Mouse (Mus musculus) cerebellum, adult 18-20 months (tissue): ENCODE results near the gene Trappc12.

Source experiments
- DNase-seq, 2 experiments: peaks; one replicate each; pipeline ENCODE4 v3.0.0; 2021

Trappc12 gene

DNA sequence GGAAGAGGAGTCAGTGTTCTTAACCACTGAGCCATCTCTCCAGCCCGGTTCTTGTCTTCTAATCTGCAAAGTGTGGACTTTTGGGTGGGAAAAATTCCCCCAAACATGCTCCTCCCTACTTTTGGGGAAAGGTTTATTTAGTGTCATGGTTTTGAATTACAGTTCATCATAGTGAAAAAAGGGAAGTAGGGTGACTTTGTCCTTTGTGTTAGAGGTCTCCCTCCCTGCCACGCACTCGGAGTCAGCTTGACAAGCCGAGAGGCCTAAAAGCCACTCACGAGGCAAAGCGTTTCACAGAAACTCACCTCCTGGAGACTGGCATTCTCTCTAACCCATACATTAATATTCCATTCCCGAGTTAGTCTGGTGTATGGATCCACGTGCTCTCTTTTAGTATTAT, 17.6 kb downstream of the Trappc12 start:
- no peak for DNase-seq

DNA sequence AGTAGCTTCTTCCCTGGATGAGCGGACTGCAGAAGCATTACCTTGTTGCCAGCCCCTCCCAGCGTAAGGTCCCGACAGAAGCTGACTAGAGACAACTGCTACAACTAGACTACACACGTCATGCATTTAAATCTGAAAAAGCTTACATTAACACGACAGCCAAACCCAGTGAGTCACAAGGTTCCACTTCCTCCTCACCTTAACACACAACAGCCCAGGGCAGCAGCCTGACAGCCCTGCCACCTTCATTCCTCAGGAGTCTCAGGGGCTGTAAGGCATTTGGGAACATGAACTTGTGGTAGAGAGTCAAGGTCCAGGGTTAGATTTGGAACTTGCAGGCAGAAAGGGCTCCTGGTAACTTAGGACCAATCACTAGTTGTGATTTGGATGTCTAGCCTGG, 23.2 kb downstream of the Trappc12 start:
- DNase-seq: no peak

DNA sequence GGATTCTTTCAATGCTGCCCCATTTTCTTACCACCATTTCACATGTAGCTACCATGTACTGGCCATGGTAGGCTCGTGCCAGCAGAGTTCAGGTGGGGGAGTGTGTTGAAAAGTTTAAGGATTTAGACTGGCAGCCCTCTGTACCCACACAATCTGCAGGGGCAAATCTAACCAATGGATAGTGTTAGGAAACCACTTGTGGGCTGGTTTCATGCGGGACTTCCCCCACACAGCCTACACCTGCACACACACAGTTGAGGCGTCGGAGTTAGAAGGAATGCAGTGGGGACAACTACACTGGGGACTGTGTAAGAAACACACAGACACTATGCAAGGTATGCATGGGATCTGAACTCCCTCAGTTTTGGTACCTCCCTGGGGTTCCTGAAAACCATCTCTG, 24.1 kb downstream of the Trappc12 start:
- no peak for DNase-seq

DNA sequence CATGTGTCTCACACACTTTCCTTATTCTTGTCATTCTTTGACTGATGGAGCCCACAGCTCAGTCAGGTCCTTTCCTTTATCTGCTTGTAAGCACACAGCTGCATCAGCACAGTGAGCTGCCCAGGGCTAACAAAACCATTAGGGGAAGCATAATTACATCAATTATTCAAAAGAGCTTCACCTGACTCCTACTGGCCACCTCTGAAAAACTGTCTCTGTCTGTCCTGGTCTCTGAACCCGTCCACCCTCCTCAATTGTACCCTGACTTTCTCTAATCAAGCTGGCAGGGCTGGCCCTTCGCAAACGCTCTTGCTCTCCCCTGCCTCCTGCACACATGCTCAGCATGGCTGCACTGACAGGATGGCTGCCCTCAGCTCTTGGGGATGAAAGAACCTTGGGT, 25.9 kb downstream of the Trappc12 start:
- no peak for DNase-seq

DNA sequence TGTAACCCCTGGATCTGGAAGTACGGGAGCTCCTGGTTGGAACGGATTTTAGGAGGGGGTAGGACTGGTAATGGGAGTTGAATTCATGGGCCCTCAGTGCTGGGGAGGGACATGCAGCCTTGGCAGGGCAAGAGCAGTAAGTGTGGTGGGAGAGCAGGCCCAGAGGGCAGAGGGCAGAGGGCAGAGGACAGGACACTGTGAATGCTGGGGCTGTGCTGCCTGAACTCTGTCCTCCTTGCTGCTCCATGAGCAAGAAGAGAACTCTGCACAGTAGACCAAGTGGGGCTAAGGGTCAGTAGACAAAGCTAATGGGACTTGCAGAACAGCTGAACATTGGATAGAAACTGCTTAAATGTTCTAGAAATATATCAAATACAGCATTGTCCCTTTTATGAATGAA, 32.2 kb downstream of the Trappc12 start:
- no peak for DNase-seq

DNA sequence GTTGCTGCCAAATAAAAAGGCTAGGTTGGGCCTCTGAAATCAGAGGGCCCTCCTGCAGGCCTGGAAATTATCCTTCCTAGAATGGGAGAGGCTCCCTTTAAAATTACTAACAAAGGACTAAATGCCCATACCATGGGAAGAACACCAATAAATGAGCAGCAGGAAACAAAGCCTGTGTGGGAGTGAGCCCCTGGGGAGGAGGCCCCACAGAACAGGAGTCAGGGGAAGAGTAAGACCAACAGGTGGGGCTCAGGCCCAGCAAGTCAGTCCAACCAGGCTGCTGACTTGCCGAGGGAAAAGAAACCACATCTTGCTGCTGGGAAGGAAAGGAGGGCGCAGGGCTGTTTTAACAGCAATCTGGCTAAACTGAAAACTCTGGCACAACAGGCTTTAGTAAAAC, 33.2 kb downstream of the Trappc12 start:
- no peak for DNase-seq

DNA sequence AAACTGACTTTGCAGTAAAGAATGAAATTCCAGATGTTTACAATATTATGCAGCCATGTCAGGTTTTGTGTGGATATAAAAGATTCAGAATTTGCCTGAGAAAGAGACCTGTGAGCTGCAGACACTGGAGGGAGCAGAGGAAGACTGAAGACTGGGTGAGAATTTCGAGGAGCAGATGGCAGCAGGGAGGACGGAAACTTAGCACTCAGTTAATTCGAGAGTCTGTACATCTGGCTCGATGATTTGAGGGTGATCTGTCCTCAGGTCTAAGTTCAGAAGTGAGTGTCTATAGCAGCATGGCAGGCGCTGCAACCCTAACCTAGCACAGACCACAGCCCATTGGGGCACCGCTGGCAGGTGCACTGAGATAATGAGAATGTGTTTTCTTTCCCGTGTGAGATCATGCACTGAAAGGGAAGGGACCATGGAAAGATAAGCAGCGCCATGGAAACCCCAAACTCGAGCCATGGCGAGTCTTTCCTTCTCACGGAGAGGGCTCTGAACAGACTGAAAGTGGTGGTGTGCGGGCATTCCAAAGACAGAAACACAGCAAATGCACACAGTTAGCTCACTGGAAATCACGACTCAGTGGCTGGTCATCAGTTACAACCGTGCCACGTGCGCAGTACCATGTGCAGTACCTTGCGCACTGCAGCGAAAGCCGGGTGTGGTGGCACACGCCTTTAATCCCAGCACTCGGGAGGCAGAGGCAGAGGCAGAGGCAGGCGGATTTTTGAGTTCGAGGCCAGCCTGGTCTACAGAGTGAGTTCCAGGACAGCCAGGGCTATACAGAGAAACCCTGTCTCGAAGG, 35.2 kb downstream of the Trappc12 start:
- no peak for DNase-seq

DNA sequence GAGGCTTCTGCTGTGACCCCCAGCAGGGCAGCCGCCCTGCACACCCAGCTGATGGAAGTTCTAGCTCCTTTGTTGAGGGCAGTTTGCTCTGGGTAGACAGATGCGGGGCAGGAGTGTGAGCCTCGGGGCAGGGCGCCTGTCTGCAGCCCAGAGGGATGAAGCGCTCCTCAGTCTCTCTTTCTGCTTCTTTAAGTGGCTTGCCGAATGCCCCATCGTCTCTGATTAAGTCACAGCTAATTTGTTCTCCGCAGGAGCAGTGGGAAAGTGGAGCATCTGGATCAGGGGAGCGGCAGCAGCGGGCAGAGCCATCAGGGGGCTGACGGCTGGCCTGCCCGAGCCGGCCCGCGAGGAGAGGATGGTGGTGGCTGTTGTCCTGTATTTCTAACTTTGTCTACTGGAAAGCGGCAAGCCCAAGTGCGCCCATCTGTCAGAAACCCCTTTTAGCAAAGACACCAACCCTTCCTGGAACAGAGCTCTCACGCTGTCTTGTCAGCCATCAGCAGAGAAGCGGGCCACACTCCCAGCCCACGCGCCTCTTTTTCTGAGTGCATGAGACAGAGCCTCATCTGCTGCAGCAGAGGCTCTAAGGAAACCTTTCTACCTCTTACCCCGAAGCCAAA, 39.6 kb downstream of the Trappc12 start:
- no peak for DNase-seq

DNA sequence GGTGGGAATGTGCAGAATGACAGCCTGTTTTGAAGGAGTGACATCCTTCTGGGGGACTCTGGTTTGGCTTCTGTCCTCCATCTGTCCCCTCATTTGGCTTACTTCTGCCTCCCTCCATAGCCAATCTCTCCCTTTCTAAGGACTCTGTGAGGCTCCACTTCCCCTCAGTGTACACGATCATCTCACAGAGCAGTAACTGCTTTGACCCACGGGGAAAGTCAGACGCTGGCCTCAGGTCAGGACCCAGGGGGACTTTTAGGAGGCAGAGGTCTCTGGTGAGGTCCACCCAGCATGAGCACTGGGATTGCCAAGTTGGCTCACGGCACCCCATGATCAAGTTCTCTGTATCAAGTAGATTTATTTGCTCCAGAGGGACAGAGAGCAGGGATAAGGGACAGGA, 42.1 kb downstream of the Trappc12 start:
- no peak for DNase-seq

DNA sequence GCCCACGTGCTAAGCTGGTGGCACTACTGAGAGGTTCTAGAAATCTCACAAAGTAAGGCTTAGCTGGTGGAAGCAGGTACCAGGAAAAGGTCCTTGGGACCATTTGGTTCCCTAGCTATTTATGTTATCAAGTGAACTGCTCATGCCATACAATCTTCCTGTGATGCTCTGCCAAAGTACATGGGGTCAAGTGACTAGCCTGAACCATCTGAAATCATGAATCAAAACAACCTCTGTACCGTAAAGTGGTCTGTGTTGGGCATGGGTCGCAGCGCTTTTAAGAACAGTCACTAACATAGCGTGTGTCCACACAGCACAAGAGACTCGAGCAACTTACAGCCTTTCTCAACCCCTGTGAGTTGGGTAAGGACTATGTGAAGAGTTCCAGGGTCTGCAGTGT, 45.1 kb downstream of the Trappc12 start:
- DNase-seq: no peak

DNA sequence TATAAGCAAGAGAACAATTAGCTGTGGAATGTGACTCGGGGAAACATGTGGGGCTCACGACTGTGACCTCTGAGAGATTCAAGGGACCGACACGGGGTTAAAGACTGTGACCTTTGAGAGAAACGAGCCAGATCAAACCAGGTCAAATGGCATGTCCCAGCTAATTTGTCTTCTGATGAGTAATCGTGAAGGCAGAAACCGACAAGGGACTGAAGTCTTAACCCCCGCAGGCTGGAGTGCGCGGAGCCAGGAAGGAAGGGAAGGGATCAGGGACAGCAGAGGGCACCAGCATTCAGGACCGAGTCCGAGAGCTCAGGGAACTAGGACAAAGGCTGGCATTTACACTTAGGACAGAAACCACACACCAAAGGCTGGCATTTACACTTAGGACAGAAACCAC, 45.9 kb downstream of the Trappc12 start:
- DNase-seq: no peak

DNA sequence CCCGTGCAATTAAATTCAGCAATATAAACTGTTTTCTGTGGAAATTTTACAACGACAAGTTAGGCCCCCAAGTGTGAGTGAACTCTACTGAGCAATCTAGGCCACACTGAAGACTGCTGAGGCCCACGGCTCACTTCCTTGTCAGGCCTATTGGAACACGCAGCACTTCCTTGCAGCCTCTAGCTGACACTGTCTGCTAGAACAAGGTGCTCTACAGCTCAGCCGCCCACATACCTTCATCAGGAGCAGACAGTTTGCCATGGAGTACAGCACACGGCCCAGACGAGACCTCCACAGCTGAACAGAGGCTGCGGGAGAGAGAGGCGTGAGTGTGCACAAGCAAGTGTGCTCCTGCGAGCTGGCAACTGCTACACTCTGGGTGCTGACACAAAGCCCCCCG, 49.0 kb downstream of the Trappc12 start:
- no peak for DNase-seq

DNA sequence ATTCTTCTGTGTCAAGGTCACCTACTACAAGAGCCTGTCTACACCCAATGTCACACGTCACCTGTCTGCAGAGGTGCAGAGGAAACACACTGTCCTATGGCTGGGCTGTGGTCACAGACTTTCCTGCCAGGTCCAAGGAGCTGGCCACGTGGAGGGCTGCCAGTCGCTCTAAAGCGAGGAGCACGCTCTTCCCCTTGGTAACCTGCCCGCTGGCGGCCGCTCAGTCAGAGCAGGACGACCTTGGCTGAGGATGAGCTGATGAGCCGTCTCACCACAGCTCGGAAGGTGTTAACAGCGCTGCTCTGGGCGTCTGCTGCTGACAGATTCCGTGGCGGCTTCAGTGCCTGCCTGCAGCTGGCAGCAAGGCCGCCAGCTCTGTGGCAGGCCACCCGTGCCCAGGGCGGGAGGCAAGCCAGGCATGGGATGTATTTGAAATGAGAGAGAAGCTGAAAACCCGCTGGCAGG, 49.7 kb downstream of the Trappc12 start:
- DNase-seq: peak; percentile 77 to 81

DNA sequence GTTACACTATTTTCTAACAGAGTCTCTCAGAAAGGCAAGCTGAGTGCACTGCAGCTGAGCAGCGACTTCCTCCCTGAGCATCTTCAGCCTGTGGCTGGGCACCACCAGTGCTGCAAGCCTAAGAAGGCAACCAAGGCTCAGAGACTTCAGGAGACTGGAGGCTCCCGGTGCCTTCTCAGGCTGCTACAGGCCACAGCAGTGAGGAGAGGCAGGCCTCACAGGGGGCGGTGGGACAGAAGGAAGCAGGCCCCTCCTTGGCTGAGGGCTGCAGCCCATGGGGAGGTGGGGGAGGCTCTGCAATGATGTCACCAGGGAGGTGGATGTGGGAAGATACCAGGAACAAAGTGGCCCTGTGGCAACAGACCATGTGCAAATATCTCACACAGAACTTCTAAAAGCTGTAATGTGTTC, 50.2 kb downstream of the Trappc12 start:
- peak in 1 of 2 experiments; percentile 19 for DNase-seq

DNA sequence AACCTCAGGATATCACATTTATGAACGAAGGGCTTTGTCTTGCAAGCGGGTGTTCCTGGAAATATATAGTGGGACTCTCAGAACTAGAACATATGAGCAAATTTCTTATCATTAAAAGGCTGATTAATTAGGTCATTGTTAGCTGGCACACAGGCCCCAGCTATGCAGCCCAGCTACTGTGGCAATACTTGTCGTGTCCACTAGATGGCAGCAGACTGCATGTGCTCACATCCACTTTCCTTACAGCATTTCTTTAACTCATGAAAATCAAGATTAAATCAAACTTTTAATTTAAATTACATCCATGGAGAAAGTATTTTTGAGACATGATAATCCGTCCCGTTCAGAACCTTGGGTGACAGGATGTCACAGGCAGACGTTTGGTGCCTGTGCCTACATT, 50.6 kb downstream of the Trappc12 start:
- peak; percentile 82 to 87 for DNase-seq

DNA sequence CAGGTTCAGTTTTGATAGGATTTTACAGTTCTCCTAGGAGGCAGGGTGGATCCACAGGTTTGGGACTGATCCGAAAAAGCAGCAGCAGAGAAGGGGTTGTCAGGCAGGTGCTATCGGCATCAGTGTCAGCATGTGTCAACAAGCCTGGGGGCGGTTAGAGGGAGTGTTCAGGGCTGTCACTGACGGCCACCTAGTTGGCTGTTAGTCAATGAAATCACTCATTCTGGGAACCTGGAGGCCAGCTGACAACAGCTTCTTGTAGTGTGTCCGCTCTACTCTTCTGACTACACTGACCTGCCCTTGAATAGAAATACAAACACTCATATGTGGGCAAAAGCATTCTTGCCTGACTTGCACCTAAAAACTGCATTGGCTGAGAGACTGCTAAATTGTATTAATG, 51.2 kb downstream of the Trappc12 start:
- DNase-seq: no peak

DNA sequence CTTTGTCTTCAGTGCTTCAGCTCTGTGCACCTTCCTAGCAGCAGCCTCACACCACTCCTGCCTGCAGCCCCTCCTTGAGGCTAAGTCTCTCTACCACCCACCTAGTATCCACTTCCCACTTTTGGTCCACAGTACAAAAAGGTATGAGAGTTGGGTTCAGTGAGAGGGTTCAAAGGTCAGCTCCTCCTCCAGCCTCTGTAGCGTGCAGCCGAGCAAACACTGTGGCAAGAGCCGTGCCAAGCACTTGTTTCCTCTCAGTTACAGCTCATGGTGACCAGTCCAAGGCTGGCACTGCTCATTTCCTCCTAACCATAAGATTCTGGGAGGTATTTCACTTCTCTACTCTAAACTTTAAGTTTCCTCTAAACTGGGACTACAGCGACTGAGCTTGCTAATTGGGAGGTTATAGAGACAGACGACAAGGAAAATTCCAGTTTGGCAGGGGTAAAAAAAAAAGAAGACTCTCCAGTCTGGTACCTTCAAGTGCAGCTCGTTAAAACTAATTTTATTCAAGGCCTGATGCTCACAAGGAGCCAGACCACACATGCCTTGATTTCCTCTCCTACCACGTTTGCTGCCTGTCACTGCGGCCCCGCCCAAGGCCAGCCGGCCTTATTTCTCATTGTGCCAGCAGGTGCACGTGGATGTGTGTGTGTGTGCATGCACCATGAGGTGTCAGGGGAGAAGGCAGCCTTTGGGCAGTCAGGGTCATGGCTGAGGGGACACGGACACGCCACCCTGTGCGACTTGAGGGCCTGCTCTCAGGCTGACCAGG, 52.3 kb downstream of the Trappc12 start:
- DNase-seq: no peak

DNA sequence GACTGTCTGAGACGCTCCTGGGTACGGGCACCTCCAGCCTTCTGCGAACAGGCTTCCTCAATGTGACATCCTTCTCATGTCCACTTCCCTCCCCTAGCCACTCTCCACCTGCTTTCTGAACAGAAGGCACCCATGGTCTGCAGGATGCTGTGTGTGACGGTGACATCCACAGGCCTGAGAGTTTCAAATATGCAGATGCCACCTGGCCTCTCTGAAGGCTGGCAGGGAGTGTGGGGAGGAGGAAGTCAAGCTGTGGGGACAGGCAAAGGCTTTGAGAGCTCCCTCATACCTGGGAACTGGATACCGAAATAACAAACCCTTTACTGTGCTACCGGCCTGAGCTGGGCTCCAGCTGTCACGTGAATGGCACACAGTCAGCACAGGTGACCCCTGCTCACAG, 55.5 kb downstream of the Trappc12 start:
- DNase-seq: peak; percentile 50 to 66

DNA sequence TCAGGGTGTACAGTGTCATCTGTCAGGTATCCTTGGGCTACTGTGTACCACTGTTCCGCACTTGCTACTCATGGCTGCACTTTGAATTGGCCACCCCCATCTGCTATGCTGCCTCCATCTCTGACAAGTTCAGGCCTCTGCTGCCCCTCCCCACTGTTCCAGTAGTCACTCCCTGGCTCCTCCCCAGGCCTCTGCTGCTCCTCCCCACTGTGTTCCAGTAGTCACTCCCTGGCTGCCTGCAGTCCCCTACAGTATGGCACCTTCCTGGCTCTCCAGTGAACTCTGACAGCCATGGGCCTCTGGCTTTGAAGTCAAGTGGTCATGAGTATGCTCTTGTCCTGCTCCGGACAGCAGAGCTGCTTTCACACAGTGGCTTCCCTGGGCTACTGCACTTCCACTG, 56.0 kb downstream of the Trappc12 start:
- DNase-seq: peak; percentile 19 to 28

DNA sequence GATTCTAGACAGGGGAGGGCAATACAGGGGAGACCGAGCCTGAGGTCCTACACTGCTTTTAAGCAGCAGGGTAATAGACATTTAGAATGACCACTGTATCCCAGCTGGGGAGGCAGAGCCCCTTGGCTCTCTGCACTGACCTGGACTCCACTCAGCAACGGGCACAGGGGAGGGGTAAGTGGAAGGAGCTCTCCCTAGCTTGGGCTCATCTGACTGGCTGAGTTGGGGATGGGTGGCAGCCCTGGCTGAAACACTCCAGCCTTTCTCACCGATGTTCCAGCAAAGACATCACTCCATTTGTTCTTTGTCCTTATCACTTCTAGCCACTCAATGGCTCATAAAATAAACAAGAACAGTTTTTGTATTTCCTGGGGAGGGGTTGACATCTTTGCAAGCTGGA, 56.5 kb downstream of the Trappc12 start:
- DNase-seq: no peak

DNA sequence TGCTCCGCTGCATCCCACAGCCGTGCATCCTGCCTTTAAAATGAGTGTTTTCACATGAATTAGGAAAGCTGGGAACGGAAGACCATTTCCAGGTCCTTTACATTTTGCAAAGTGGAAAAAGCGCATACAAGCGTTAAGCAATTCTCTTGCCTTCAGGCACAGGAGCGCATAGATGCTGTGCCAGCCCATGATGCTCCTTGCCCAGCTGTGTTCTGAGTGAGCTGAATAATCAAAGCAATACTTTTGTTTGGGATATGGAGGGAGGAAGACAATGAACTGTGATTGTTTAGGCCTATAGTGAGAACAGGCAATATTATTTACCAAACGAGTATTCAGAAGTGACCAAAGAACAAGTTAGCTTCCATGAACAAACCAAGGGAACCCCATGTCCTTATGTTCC, 59.5 kb downstream of the Trappc12 start:
- DNase-seq: no peak

DNA sequence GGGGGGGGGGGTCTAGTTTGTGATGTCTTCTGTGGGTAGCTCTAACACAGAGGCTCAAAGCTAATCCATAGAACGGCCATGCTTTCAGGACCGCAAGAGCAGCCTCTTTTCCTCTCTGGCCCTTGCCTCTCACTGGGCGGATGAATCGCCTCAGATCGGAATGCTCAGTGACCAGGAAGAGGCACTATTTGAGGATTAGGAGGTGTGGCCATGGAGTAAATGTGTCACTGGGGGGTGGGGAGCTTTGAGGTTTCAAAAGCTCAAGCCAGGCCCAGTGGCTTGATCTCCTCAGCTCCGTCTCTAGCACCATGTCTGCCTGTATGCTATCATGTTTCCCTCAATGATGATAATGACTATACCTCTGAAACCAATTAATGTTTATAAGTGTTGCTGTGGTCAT, 61.3 kb downstream of the Trappc12 start:
- DNase-seq: no peak

DNA sequence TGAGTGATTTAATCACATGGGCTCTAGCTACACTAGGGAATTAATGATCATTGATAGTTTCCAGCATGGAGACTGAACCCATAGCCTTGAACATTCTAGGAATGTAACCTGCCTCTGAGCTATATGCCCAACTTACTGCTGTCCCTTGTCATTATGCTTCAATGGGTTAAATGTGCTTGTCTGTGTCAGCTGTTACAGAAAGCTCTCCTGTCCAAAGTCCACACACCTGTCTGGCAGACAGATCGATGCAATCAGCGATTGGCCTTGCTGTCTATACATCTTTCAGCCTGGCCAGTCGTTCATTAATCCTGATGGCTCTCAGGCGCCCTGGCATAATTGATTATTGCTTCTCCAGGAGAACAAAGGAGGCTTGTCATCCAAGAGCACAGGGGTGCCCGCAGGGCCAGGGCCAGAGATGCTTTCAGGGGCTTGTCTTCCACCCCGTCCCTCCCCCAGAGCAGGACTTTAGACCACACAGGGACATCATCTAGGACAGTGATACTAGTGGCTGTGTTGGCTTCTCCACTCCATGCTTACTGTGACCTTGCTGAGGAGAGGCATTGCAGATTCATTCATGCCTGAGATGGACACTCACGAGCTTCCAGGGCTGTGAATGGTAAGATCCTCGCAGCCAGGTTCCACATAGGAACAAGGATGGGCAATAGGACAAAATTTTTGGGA, 63.9 kb downstream of the Trappc12 start:
- no peak for DNase-seq
